Mouse (Mus musculus) neural tube, embryonic 15.5 days (tissue): ENCODE measurements around the gene Hoxa7. TPM values are rescaled to one million over a fixed set of nuclear protein-coding genes. Genes with fewer than 3 reads are reported as not detected.
A peak's percentile ranks its signal among the peaks of the same experiment; 100 is the strongest.

Source experiments
- ATAC-seq: fragments of 200-750 bp; cut with Nextera tagmentation; 2 replicates; pipeline ENCODE4 v1.8.0; 2017; ENCODE audit warnings: mild to moderate bottlenecking, moderate TSS enrichment, moderate library complexity; ENCODE audit not compliant: low FRiP score
- H3K27ac ChIP-seq: fragments of 300-500 bp; sonication (generic); replicated peaks from 2 replicates; pipeline ENCODE4 v1.5.1; 2015; ENCODE audit warnings: mild to moderate bottlenecking, inconsistent platforms
- H3K27me3 ChIP-seq: fragments of 300-500 bp; sonication (generic); replicated peaks from 2 replicates; pipeline ENCODE4 v1.6.1; 2015; ENCODE audit warnings: inconsistent platforms
- H3K36me3 ChIP-seq: fragments of 300-500 bp; sonication (generic); 2 replicates; pipeline ENCODE4 v1.6.1; 2015; ENCODE audit warnings: inconsistent platforms
- H3K4me1 ChIP-seq: fragments of 300-500 bp; sonication (generic); 2 replicates; pipeline ENCODE4 v1.6.1; 2015; ENCODE audit warnings: inconsistent platforms
- H3K4me2 ChIP-seq: fragments of 300-500 bp; sonication (generic); 2 replicates; pipeline ENCODE4 v1.6.1; 2015; ENCODE audit warnings: inconsistent platforms, mild to moderate bottlenecking, moderate library complexity
- H3K4me3 ChIP-seq: fragments of 300-500 bp; sonication (generic); replicated peaks from 2 replicates; pipeline ENCODE4 v1.5.1; 2015; ENCODE audit warnings: mild to moderate bottlenecking, inconsistent platforms
- H3K9ac ChIP-seq: fragments of 300-500 bp; sonication (generic); replicated peaks from 2 replicates; pipeline ENCODE4 v1.6.1; 2015; ENCODE audit warnings: mild to moderate bottlenecking, inconsistent platforms
- H3K9me3 ChIP-seq: fragments of 300-500 bp; sonication (generic); replicated peaks from 2 replicates; pipeline ENCODE4 v1.6.1; 2016; ENCODE audit warnings: inconsistent platforms
- WGBS: fragments of 180-500 bp; shearing (Covaris S2); methylation state at CpG from one replicate; pipeline ENCODE4 v1.1.7; 2015; ENCODE audit warnings: mixed read lengths; 5-methylcytosine and 5-hydroxymethylcytosine counted together
- polyA plus RNA-seq: library from polyadenylated mRNA; unstranded; fragments of >200 nt; fragmentation: Nextera tagmentation; extraction: Ambion mirVana; gene quantifications from 2 replicates; pipeline ENCODE4 v1.2.1, GENCODE M21; 2015

Hoxa7 gene
- polyA plus RNA-seq, 1 experiment from 2014 or later = 109 TPM

- no peaks in the 10 kb centered on the region for H3K27me3 ChIP-seq
- no peaks in the 10 kb centered on the region for H3K9me3 ChIP-seq
- H3K36me3 ChIP-seq = no peaks in the 10 kb centered on the region
- ATAC-seq = peak; percentile 74
- H3K9ac ChIP-seq = peak within 1 kb of the TSS; percentile 99
- H3K4me1 ChIP-seq = peaks cover 57% of the 10 kb centered on the region
- 4% methylated on average over 38 of the region's 38 CpGs for WGBS
- H3K4me3 ChIP-seq = peak within 1 kb of the TSS; percentile 81
- H3K4me2 ChIP-seq = peak within 1 kb of the TSS; percentile 85
- H3K27ac ChIP-seq = peak within 1 kb of the TSS; percentile 100
Measured at GRCm38 (mm10) chr6:52213119-52213986, 8.3 kb downstream of the Hoxa7 start, which contains the start of the genes Hoxa3 and Gm28308. Gene Hoxa3, minus strand, starts transcription at chr6:52213336. Gene Gm28308, minus strand, starts transcription at chr6:52213339.

DNA sequence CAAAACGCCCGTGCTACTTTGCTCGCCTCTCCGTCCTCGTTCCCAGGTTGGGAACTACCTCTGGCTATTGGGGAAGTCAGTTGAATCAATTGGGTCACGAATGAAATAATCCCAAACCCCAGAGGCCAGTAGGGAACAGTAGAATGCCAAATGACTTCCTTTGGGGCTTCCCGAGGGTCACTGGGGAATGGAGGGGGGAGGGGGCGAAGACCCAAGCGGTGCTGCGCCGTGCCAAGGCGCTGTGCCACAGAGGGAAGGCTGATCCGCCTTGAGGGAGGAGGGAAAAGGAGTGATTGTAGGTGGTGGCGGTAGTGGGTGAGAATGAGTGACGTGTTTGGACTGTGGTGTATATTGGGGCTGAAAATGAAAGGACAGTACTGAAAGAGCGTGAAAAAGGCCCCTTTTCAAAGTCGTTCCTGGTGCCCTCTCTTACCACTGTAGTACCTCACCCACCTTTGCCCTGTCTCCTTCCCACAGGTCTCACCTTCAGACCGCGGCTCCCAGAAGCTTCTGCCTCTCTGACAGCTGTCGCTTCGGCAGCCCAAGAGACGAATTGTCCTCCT is 9.0 kb downstream of the Hoxa7 start:
- peak overlapping the region; percentile 100 for H3K27ac ChIP-seq
- peak overlapping the region; percentile 99 for H3K9ac ChIP-seq
- H3K4me1 ChIP-seq = peaks cover 57% of the 10 kb centered on the region
- H3K4me2 ChIP-seq = peak overlapping the region; percentile 85
- no peaks in the 10 kb centered on the region for H3K27me3 ChIP-seq
- H3K36me3 ChIP-seq = no peaks in the 10 kb centered on the region
- WGBS = under 1% methylated on average over 22 of the region's 22 CpGs
- peak; percentile 18 for ATAC-seq
- no peaks in the 10 kb centered on the region for H3K9me3 ChIP-seq
- peak overlapping the region; percentile 81 for H3K4me3 ChIP-seq

GRCm38 (mm10) chr6:52211961-52212360 is 9.7 kb downstream of the Hoxa7 start:
- H3K27me3 ChIP-seq = no peaks in the 10 kb centered on the region
- no peaks in the 10 kb centered on the region for H3K9me3 ChIP-seq
- H3K9ac ChIP-seq = peak overlapping the region; percentile 99
- H3K27ac ChIP-seq = peak overlapping the region; percentile 100
- H3K4me1 ChIP-seq = peaks cover 62% of the 10 kb centered on the region
- 5% methylated on average over 13 of the region's 13 CpGs for WGBS
- H3K4me3 ChIP-seq = peak overlapping the region; percentile 81
- no peaks in the 10 kb centered on the region for H3K36me3 ChIP-seq
- ATAC-seq = no peak
- peak overlapping the region; percentile 85 for H3K4me2 ChIP-seq

DNA sequence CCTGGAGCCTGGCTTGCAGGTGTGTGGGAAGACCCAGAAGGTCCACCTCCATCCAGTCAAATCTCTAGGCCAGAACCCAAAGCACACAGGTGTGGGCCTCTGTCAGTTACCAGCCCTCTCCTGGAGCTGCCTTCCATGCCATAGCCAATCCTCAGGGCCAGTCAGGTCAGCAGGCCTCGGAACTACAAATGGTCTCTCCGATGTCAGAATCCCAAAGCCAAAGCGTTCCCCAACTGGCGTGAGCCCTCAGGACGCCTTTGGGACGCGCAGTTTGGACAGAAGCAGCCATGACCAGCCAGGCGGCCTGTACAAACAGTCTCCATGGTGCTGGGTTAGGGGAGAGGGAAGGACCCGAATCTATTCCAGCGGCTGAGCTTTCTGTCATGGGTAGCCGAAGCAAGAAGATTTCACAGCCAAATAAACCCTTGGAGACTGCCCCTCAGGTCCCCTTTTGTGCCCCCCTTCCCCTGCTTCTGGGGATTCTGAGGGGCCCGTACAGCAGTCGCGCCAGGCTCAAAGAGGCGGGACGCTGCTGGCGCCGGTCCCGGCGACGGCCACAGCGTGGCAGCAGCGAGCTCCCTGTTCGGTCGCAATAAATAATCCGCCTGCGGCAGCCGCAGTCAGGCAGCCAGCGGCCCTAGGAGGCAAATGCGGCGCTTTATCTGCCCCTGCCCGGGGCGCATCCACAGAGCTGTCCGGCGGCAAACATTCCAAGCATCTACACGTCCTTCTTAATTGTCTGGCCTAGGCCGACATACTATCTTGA is 10.3 kb downstream of the Hoxa7 start:
- WGBS = 2% methylated on average over 37 of the region's 37 CpGs
- Histone ChIP-seq H3K4me3 (peak overlapping the region; percentile 81), H3K36me3 (no peaks in the 10 kb centered on the region), H3K9me3 (no peaks in the 10 kb centered on the region), H3K4me2 (peak overlapping the region; percentile 85), H3K9ac (peak overlapping the region; percentile 99), H3K27ac (peak overlapping the region; percentile 100), H3K27me3 (no peaks in the 10 kb centered on the region), H3K4me1 (peaks cover 68% of the 10 kb centered on the region)
- peak; percentile 29 for ATAC-seq

- no peak for ATAC-seq
Measured at GRCm38 (mm10) chr6:52209685-52210046, 12.0 kb downstream of the Hoxa7 start.

GRCm38 (mm10) chr6:52208868-52209684 is 12.6 kb downstream of the Hoxa7 start:
- H3K27ac ChIP-seq = peak overlapping the region; percentile 89

More at GRCm38 (mm10) chr6:52209685-52210046, 12.0 kb downstream of the Hoxa7 start:
- Histone ChIP-seq H3K9ac (peak overlapping the region; percentile 63), H3K4me3 (peak overlapping the region; percentile 81), H3K4me2 (peak overlapping the region; percentile 85), H3K27me3 (no peaks in the 10 kb centered on the region), H3K27ac (peak overlapping the region; percentile 89), H3K4me1 (peaks cover 68% of the 10 kb centered on the region), H3K36me3 (0 out of 2 replicates have a peak, but pooled peaks cover 3% of the 10 kb centered on the region), H3K9me3 (no peaks in the 10 kb centered on the region)
- WGBS = 6% methylated on average over 12 of the region's 12 CpGs

GRCm38 (mm10) chr6:52208072-52208867 is 13.4 kb downstream of the Hoxa7 start, which contains the start of gene Hoxa6:
Gene Hoxa6, minus strand, starts transcription at chr6:52208722.
- H3K9me3 ChIP-seq = no peaks in the 10 kb centered on the region
- H3K27ac ChIP-seq = peak within 1 kb of the TSS; percentile 89
- H3K36me3 ChIP-seq = 0 out of 2 replicates have a peak, but pooled peaks cover 3% of the 10 kb centered on the region
- peaks cover 71% of the 10 kb centered on the region for H3K4me1 ChIP-seq
- peak within 1 kb of the TSS; percentile 63 for H3K9ac ChIP-seq
- ATAC-seq = 0 out of 2 replicates have a peak, but pooled peaks have one; percentile 9
- peak within 1 kb of the TSS; percentile 81 for H3K4me3 ChIP-seq
- peak within 1 kb of the TSS; percentile 85 for H3K4me2 ChIP-seq
- WGBS = under 1% methylated on average over 47 of the region's 47 CpGs
- no peaks in the 10 kb centered on the region for H3K27me3 ChIP-seq

More at GRCm38 (mm10) chr6:52208868-52209684, 12.6 kb downstream of the Hoxa7 start:
- no peak; the same call in 1 of the 2 replicates for ATAC-seq
- Histone ChIP-seq H3K9me3 (no peaks in the 10 kb centered on the region), H3K36me3 (0 out of 2 replicates have a peak, but pooled peaks cover 3% of the 10 kb centered on the region), H3K27me3 (no peaks in the 10 kb centered on the region), H3K4me3 (peak overlapping the region; percentile 81), H3K9ac (peak overlapping the region; percentile 63), H3K4me2 (peak overlapping the region; percentile 85), H3K4me1 (peaks cover 68% of the 10 kb centered on the region)
- 3% methylated on average over 18 of the region's 18 CpGs for WGBS

- Histone ChIP-seq H3K4me2 (peak overlapping the region; percentile 85), H3K27me3 (no peaks in the 10 kb centered on the region), H3K4me3 (peak overlapping the region; percentile 81), H3K9me3 (no peaks in the 10 kb centered on the region), H3K27ac (peak overlapping the region; percentile 79), H3K9ac (peak overlapping the region; percentile 32), H3K36me3 (0 out of 2 replicates have a peak, but pooled peaks cover 4% of the 10 kb centered on the region), H3K4me1 (peaks cover 78% of the 10 kb centered on the region)
- ATAC-seq = no peak
Measured at GRCm38 (mm10) chr6:52207684-52207976, 14.0 kb downstream of the Hoxa7 start.

GRCm38 (mm10) chr6:52206882-52207683 is 14.6 kb downstream of the Hoxa7 start:
- no peak for ATAC-seq
- peaks cover 82% of the 10 kb centered on the region for H3K4me1 ChIP-seq
- H3K4me3 ChIP-seq = peak overlapping the region; percentile 81
- H3K9ac ChIP-seq = peak overlapping the region; percentile 32
- no peaks in the 10 kb centered on the region for H3K9me3 ChIP-seq
- peak overlapping the region; percentile 79 for H3K27ac ChIP-seq
- H3K27me3 ChIP-seq = no peaks in the 10 kb centered on the region
- peak overlapping the region; percentile 85 for H3K4me2 ChIP-seq
- WGBS = 10% methylated on average over 4 of the region's 4 CpGs
- peaks cover 8% of the 10 kb centered on the region; the same call in 1 of the 2 replicates for H3K36me3 ChIP-seq
